Mouse (Mus musculus): ENCODE data around the gene Cyb5r3.

DNA sequence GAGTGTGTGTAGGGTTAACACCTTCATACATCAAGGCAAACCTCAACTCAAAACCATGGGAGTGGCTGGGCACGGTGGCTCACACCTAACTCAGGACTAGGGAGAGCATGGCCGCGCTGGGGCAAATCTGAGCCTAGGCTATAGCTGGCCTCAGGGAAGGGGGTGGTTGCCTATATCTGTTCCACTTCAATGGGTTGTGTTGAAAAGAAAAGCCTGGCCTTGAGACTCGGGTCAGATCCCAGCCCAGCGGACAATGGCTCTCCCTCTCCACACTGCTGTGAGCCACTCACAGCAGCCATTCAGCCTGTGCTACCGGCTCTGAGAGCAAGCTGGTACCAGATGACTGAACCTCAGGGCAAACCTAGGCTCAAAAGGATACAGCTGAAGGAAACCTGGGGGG, 57.3 kb downstream of the Cyb5r3 start:
- no peak for TF ChIP-seq CTCF (IDR thresholded peaks at IDR 0.05; ENCODE audit: borderline replicate concordance, insufficient read depth, low read length)
- TF ChIP-seq POLR2A (IDR thresholded peaks at IDR 0.05; ENCODE audit: low read depth, low read length) = no peak

All from embryonic fibroblast, embryonic 13.5 days (primary cell).